ENCODE assay signal across 11 mouse cellular contexts in genomic region chr9:58458341-58458740, GRCm38 (mm10). TPM values are rescaled to one million over a fixed set of nuclear protein-coding genes. Genes with fewer than 3 reads are reported as not detected.
DNase-seq lines count a peak whose midpoint lies in the region; ATAC-seq and TF ChIP-seq lines count a peak whose summit lies in the region.
"Had no signal": no experiment of that assay in that cellular context is flagged by ENCODE, and none has a peak within 500 bp of the region (broad histone marks: within the 10 kb centered on the region; RNA-seq: fewer than 3 reads in every experiment).

No protein-coding gene starts in this region.

- peak overlapping the region; percentile 40; the same call in 1 of the 2 replicates for H3K27ac ChIP-seq in limb, embryonic 13.5 days
- H3K27ac ChIP-seq in limb, embryonic 10.5 days, result no peak overlapping the region
- H3K27ac ChIP-seq in ES-Bruce4 (ENCODE audit: insufficient read depth, low read length), result peak overlapping the region; percentile 29; the same call in 1 of the 2 replicates
- no peak overlapping the region for H3K27ac ChIP-seq in lung, postnatal 0 days (ENCODE audit: low read length)

- H3K4me2 ChIP-seq in limb, embryonic 13.5 days (replicated peaks), result no peak overlapping the region
- H3K4me2 ChIP-seq in lung, postnatal 0 days (replicated peaks; ENCODE audit: low read depth, low read length), result no peak overlapping the region

- H3K9me3 ChIP-seq in limb, embryonic 13.5 days, result no peaks in the 10 kb centered on the region
- H3K9me3 ChIP-seq in limb, embryonic 10.5 days (replicated peaks), result no peaks in the 10 kb centered on the region
- no peaks in the 10 kb centered on the region for H3K9me3 ChIP-seq in ES-Bruce4 (replicated peaks; ENCODE audit: control insufficient read depth, insufficient read depth, low read length, poor library complexity, severe bottlenecking)
- H3K9me3 ChIP-seq in lung, postnatal 0 days (ENCODE audit: low read length), result no peaks in the 10 kb centered on the region

- TF ChIP-seq CTCF in ES-Bruce4 (IDR thresholded peaks at IDR 0.05; ENCODE audit: low read depth, low read length), result peak; percentile 15
- peak; percentile 23; the same call in 1 of the 2 replicates for TF ChIP-seq CTCF in lung, postnatal 0 days (IDR thresholded peaks at IDR 0.05)

- no peak overlapping the region for H3K9ac ChIP-seq in limb, embryonic 13.5 days
- H3K9ac ChIP-seq in ES-Bruce4 (ENCODE audit: low read depth, poor library complexity, severe bottlenecking), result 0 out of 2 replicates have a peak overlapping the region, but pooled peaks have one; percentile 91
- no peak overlapping the region for H3K9ac ChIP-seq in lung, postnatal 0 days (replicated peaks; ENCODE audit: low read depth)

- no peak overlapping the region for H3K4me3 ChIP-seq in limb, embryonic 13.5 days
- no peak overlapping the region for H3K4me3 ChIP-seq in limb, embryonic 10.5 days
- H3K4me3 ChIP-seq in ES-Bruce4 (ENCODE audit: low read depth, low read length), result no peak overlapping the region
- H3K4me3 ChIP-seq in lung, postnatal 0 days (ENCODE audit: low read depth, low read length), result no peak overlapping the region

- H3K27me3 ChIP-seq in limb, embryonic 13.5 days, result no peaks in the 10 kb centered on the region
- peaks cover 18% of the 10 kb centered on the region; the same call in 1 of the 2 replicates for H3K27me3 ChIP-seq in limb, embryonic 10.5 days (ENCODE audit: low read depth, poor library complexity, severe bottlenecking)
- no peaks in the 10 kb centered on the region for H3K27me3 ChIP-seq in ES-Bruce4 (ENCODE audit: control insufficient read depth, insufficient read depth, low read length, poor library complexity, severe bottlenecking)
- H3K27me3 ChIP-seq in lung, postnatal 0 days (replicated peaks; ENCODE audit: insufficient read depth, low read length), result no peaks in the 10 kb centered on the region

- H3K4me1 ChIP-seq in limb, embryonic 13.5 days, result peaks cover 50% of the 10 kb centered on the region
- H3K4me1 ChIP-seq in limb, embryonic 10.5 days, result peaks cover 18% of the 10 kb centered on the region
- peaks cover 7% of the 10 kb centered on the region for H3K4me1 ChIP-seq in ES-Bruce4 (ENCODE audit: control insufficient read depth, insufficient read depth, low read length)
- H3K4me1 ChIP-seq in lung, postnatal 0 days (ENCODE audit: insufficient read depth, low read depth, low read length), result no peaks in the 10 kb centered on the region

- H3K36me3 ChIP-seq in limb, embryonic 13.5 days, result no peaks in the 10 kb centered on the region
- no peaks in the 10 kb centered on the region for H3K36me3 ChIP-seq in limb, embryonic 10.5 days
- peaks cover 28% of the 10 kb centered on the region for H3K36me3 ChIP-seq in ES-Bruce4 (ENCODE audit: control insufficient read depth, insufficient read depth, low read length, poor library complexity, severe bottlenecking)
- H3K36me3 ChIP-seq in lung, postnatal 0 days (ENCODE audit: insufficient read depth, low read length), result no peaks in the 10 kb centered on the region

- no peak for TF ChIP-seq EP300 in ES-Bruce4 (IDR thresholded peaks at IDR 0.05; ENCODE audit: insufficient read depth, low read depth, low read length)
- no peak for TF ChIP-seq EP300 in lung, postnatal 0 days (IDR thresholded peaks at IDR 0.05)

- 77% methylated on average over 3 of the region's 3 CpGs for WGBS in limb, embryonic 13.5 days
- WGBS in limb, embryonic 10.5 days, result 86% methylated on average over 3 of the region's 3 CpGs
- 66% methylated on average over 3 of the region's 3 CpGs for WGBS in lung, postnatal 0 days

- no peak for DNase-seq in limb, embryonic 10.5 days (ENCODE audit: low spot score)
- peak; percentile 81 for DNase-seq in R1 (ENCODE audit: low read depth, low spot score)
- DNase-seq in lung, postnatal 0 days (ENCODE audit: low spot score), result peak; percentile 17
- no peak for DNase-seq in gastrocnemius, adult 8-10 months (ENCODE audit: low spot score in 2 of 2)
- DNase-seq: gastrocnemius, postnatal 36 days; thymus, postnatal 25 days had no signal

- ATAC-seq in limb, embryonic 13.5 days (ENCODE audit: low FRiP score, low read depth), result no peak
- no peak for ATAC-seq in lung, postnatal 0 days
- ATAC-seq in CD4-positive, CD25-positive, alpha-beta regulatory T cell, adult 4 months, result no peak

- TF ChIP-seq POLR2A in ES-Bruce4 (IDR thresholded peaks at IDR 0.05; ENCODE audit: insufficient read depth, low read length), result no peak

RNA-seq across cellular contexts. Expression of gene Insyn1, which starts 30.1 kb away (rescaled TPM):
- polyA plus RNA-seq in limb, embryonic 13.5 days (2015; fragmentation: Nextera tagmentation; extraction: Ambion mirVana), result 2.1 and 3.6 TPM in 2 replicates
- 1.2 and 1.3 TPM in 2 replicates for polyA plus RNA-seq in limb, embryonic 10.5 days (2016; fragmentation: Nextera tagmentation; extraction: Ambion mirVana)
- polyA plus RNA-seq in ES-Bruce4 (2011; ENCODE audit: insufficient read depth, insufficient read length, low read depth, missing spikeins), result 2.2 and 3.8 TPM in 2 replicates
- polyA plus RNA-seq in lung, postnatal 0 days (2015; fragmentation: Nextera tagmentation; extraction: Ambion mirVana), result 1.0 and 1.2 TPM in 2 replicates
- polyA plus RNA-seq in CD4-positive, CD25-positive, alpha-beta regulatory T cell, adult 4 months (2017; shearing (Covaris generic)), result not detected
- total RNA-seq in gastrocnemius, adult 8-10 months (2022), result 10 to 100 TPM; 21.3 to 34.2 (median 28.3) TPM
- total RNA-seq: hematopoietic stem cell, adult 5-6 weeks; megakaryocyte-erythroid progenitor cell, adult 5-6 weeks had no signal

Comparison
In these comparisons a context has a peak if more than half of its experiments do, and no peak if none do; other contexts are left out.
1. H3K27ac ChIP-seq: peak in limb, embryonic 13.5 days (single experiment) and ES-Bruce4 (single experiment); none in limb, embryonic 10.5 days (single experiment) and lung, postnatal 0 days (single experiment).
2. DNase-seq: peak in R1 (single experiment) and lung, postnatal 0 days (single experiment); none in limb, embryonic 10.5 days (single experiment) and gastrocnemius, adult 8-10 months (0 of 2).